Mouse (Mus musculus) midbrain, embryonic 14.5 days (tissue): Measurements from ENCODE around the gene E130114P18Rik. TPM values are rescaled to one million over a fixed set of nuclear protein-coding genes. Genes with fewer than 3 reads are reported as not detected.

Source experiments
- ATAC-seq: fragments of 200-750 bp; cut with Nextera tagmentation; 2 replicates; pipeline ENCODE4 v1.8.0; 2017; ENCODE audit warnings: moderate number of reproducible peaks, moderate library complexity; ENCODE audit not compliant: low FRiP score, low TSS enrichment
- DNase-seq: peaks from one replicate; pipeline ENCODE4 v3.0.0-alpha.2; 2015
- H3K27ac ChIP-seq: fragments of 300-500 bp; sonication (generic); replicated peaks from 2 replicates; pipeline ENCODE4 v1.5.1; 2014; ENCODE audit warnings: mild to moderate bottlenecking, low read depth, low read length, moderate library complexity
- H3K27me3 ChIP-seq: fragments of 300-500 bp; sonication (generic); 2 replicates; pipeline ENCODE4 v1.6.1; 2014; ENCODE audit warnings: low read length, control low read depth, mixed read lengths; ENCODE audit not compliant: control insufficient read depth, insufficient read depth
- H3K36me3 ChIP-seq: fragments of 300-500 bp; sonication (generic); 2 replicates; pipeline ENCODE4 v1.6.1; 2014; ENCODE audit warnings: low read length, control low read depth; ENCODE audit not compliant: control insufficient read depth, insufficient read depth
- H3K4me1 ChIP-seq: fragments of 300-500 bp; sonication (generic); 2 replicates; pipeline ENCODE4 v1.6.1; 2014; ENCODE audit warnings: mild to moderate bottlenecking, antibody characterized with exemption, low read length, control low read depth; ENCODE audit not compliant: control insufficient read depth, insufficient read depth
- H3K4me2 ChIP-seq: fragments of 300-500 bp; sonication (generic); 2 replicates; pipeline ENCODE4 v1.6.1; 2014; ENCODE audit warnings: mild to moderate bottlenecking, low read length, moderate library complexity
- H3K4me3 ChIP-seq: fragments of 300-500 bp; sonication (generic); replicated peaks from 2 replicates; pipeline ENCODE4 v1.5.1; 2014; ENCODE audit warnings: low read depth, low read length
- H3K9ac ChIP-seq: fragments of 300-500 bp; sonication (generic); replicated peaks from 2 replicates; pipeline ENCODE4 v1.6.1; 2014; ENCODE audit warnings: mild to moderate bottlenecking, low read length, moderate library complexity
- H3K9me3 ChIP-seq: fragments of 300-500 bp; sonication (generic); 2 replicates; pipeline ENCODE4 v1.6.1; 2016; ENCODE audit warnings: low read length, control low read depth, mixed read lengths; ENCODE audit not compliant: control insufficient read depth
- WGBS: fragments of 180-500 bp; shearing (Covaris S2); extraction: QIAGEN DNeasy Blood & Tissue Kit; methylation state at CpG from one replicate; pipeline ENCODE4 v1.1.7; 2014; 5-methylcytosine and 5-hydroxymethylcytosine counted together
- polyA plus RNA-seq: library from polyadenylated mRNA; unstranded; fragments of >200 nt; fragmentation: Nextera tagmentation; extraction: Ambion mirVana; gene quantifications from 2 replicates; pipeline ENCODE4 v1.2.1, GENCODE M21; 2014

The E130114P18Rik gene
- polyA plus RNA-seq, 1 experiment from 2014 or later, result 22.4 TPM

- H3K27ac ChIP-seq, result no peak overlapping the region
- H3K4me1 ChIP-seq, result no peaks in the 10 kb centered on the region; the same call in 1 of the 2 replicates
- H3K4me2 ChIP-seq, result no peak overlapping the region
- no peak for DNase-seq
- H3K27me3 ChIP-seq, result no peaks in the 10 kb centered on the region
- no peak for ATAC-seq
- WGBS, result 90% methylated on average over 8 of the region's 8 CpGs
- no peaks in the 10 kb centered on the region for H3K9me3 ChIP-seq
- no peaks in the 10 kb centered on the region for H3K36me3 ChIP-seq
- H3K9ac ChIP-seq, result no peak overlapping the region
- no peak overlapping the region for H3K4me3 ChIP-seq
Measured at GRCm38 (mm10) chr4:97819101-97819500, 41.2 kb upstream of the E130114P18Rik start.

- Histone ChIP-seq H3K9me3 (no peaks in the 10 kb centered on the region), H3K9ac (no peak overlapping the region), H3K4me2 (no peak overlapping the region), H3K4me3 (no peak overlapping the region), H3K36me3 (no peaks in the 10 kb centered on the region), H3K27me3 (no peaks in the 10 kb centered on the region), H3K4me1 (no peaks in the 10 kb centered on the region), H3K27ac (no peak overlapping the region)
- ATAC-seq (no peak), DNase-seq (no peak)
- 77% methylated on average over 3 of the region's 3 CpGs for WGBS
Measured at GRCm38 (mm10) chr4:97818498-97818897, 40.6 kb upstream of the E130114P18Rik start.

GRCm38 (mm10) chr4:97817741-97818140 lies 39.9 kb upstream of the E130114P18Rik start:
- ATAC-seq, result no peak
- 94% methylated on average over 1 of the region's 1 CpGs for WGBS
- no peak overlapping the region for H3K27ac ChIP-seq

GRCm38 (mm10) chr4:97816753-97817152 lies 38.9 kb upstream of the E130114P18Rik start:
- Histone ChIP-seq H3K9ac (no peak overlapping the region), H3K4me3 (no peak overlapping the region), H3K4me2 (no peak overlapping the region), H3K9me3 (no peaks in the 10 kb centered on the region), H3K27me3 (no peaks in the 10 kb centered on the region), H3K4me1 (no peaks in the 10 kb centered on the region), H3K27ac (no peak overlapping the region), H3K36me3 (no peaks in the 10 kb centered on the region)
- DNase-seq (no peak), ATAC-seq (no peak)
- 88% methylated on average over 3 of the region's 3 CpGs for WGBS

More at GRCm38 (mm10) chr4:97817741-97818140, 39.9 kb upstream of the E130114P18Rik start:
- no peak overlapping the region for H3K4me2 ChIP-seq
- H3K9ac ChIP-seq, result no peak overlapping the region
- H3K9me3 ChIP-seq, result no peaks in the 10 kb centered on the region
- H3K4me3 ChIP-seq, result no peak overlapping the region
- no peaks in the 10 kb centered on the region for H3K4me1 ChIP-seq
- no peak for DNase-seq
- H3K36me3 ChIP-seq, result no peaks in the 10 kb centered on the region
- no peaks in the 10 kb centered on the region for H3K27me3 ChIP-seq

- H3K36me3 ChIP-seq, result no peaks in the 10 kb centered on the region
- H3K27me3 ChIP-seq, result no peaks in the 10 kb centered on the region
- H3K4me2 ChIP-seq, result no peak overlapping the region
- H3K9ac ChIP-seq, result no peak overlapping the region
- no peak overlapping the region for H3K27ac ChIP-seq
- ATAC-seq, result no peak
- no peak overlapping the region for H3K4me3 ChIP-seq
- DNase-seq, result no peak
- no peaks in the 10 kb centered on the region for H3K9me3 ChIP-seq
- H3K4me1 ChIP-seq, result no peaks in the 10 kb centered on the region
Measured at GRCm38 (mm10) chr4:97816001-97816400, 38.1 kb upstream of the E130114P18Rik start.

GRCm38 (mm10) chr4:97814515-97814914 lies 36.6 kb upstream of the E130114P18Rik start:
- no peak for ATAC-seq
- Histone ChIP-seq H3K27me3 (no peaks in the 10 kb centered on the region), H3K9me3 (no peaks in the 10 kb centered on the region), H3K4me3 (no peak overlapping the region), H3K4me2 (no peak overlapping the region), H3K4me1 (no peaks in the 10 kb centered on the region), H3K27ac (no peak overlapping the region), H3K9ac (no peak overlapping the region), H3K36me3 (no peaks in the 10 kb centered on the region)
- 93% methylated on average over 7 of the region's 7 CpGs for WGBS
- DNase-seq, result no peak

- H3K27ac ChIP-seq, result no peak overlapping the region
- H3K4me2 ChIP-seq, result no peak overlapping the region
- no peaks in the 10 kb centered on the region for H3K27me3 ChIP-seq
- H3K4me1 ChIP-seq, result no peaks in the 10 kb centered on the region
- DNase-seq, result no peak
- no peaks in the 10 kb centered on the region for H3K36me3 ChIP-seq
- no peak overlapping the region for H3K4me3 ChIP-seq
- no peaks in the 10 kb centered on the region for H3K9me3 ChIP-seq
- no peak overlapping the region for H3K9ac ChIP-seq
- ATAC-seq, result no peak
- 71% methylated on average over 4 of the region's 4 CpGs for WGBS
Measured at GRCm38 (mm10) chr4:97813996-97814395, 36.1 kb upstream of the E130114P18Rik start.

GRCm38 (mm10) chr4:97813035-97813434 lies 35.2 kb upstream of the E130114P18Rik start:
- DNase-seq (no peak), ATAC-seq (no peak)

GRCm38 (mm10) chr4:97810348-97810939 lies 32.6 kb upstream of the E130114P18Rik start:
- Histone ChIP-seq H3K27ac (no peak overlapping the region), H3K9me3 (no peaks in the 10 kb centered on the region), H3K9ac (no peak overlapping the region), H3K4me3 (no peak overlapping the region), H3K4me2 (no peak overlapping the region), H3K36me3 (no peaks in the 10 kb centered on the region), H3K4me1 (peaks cover 5% of the 10 kb centered on the region; the same call in 1 of the 2 replicates), H3K27me3 (no peaks in the 10 kb centered on the region)
- WGBS, result 83% methylated on average over 7 of the region's 7 CpGs
- no peak for ATAC-seq
- no peak for DNase-seq

More at GRCm38 (mm10) chr4:97813035-97813434, 35.2 kb upstream of the E130114P18Rik start:
- Histone ChIP-seq H3K9me3 (no peaks in the 10 kb centered on the region), H3K9ac (no peak overlapping the region), H3K4me2 (no peak overlapping the region), H3K4me1 (no peaks in the 10 kb centered on the region), H3K27ac (no peak overlapping the region), H3K27me3 (no peaks in the 10 kb centered on the region), H3K36me3 (no peaks in the 10 kb centered on the region), H3K4me3 (no peak overlapping the region)
- WGBS, result 86% methylated on average over 5 of the region's 5 CpGs
